Mouse (Mus musculus): ENCODE measurements around the gene Foxl1. TPM values are rescaled to one million over a fixed set of nuclear protein-coding genes. Genes with fewer than 3 reads are reported as not detected.

Foxl1 gene
- polyA plus RNA-seq, 1 experiment = not detected

DNA sequence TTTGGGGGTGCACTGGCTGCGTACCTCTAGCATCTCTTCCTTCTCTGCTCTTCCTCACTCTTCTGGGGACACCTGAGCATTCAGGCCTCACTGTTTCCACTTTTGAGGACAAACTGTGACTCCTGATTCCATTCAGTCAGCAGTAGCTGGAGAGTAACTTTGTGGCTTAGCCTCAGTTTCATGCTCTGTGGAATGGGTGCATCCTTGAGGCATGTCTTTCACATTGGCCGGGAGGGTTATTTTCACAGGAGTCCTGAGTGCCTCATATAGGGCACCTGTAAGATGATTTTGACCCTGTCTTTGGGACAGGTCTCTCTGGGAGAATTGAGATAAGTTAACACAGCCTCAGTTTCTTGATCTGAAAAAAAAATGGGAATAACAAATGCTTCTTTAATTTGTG is 4.6 kb upstream of the Foxl1 start:
- no peak for DNase-seq
- H3K4me3 ChIP-seq (replicated peaks; ENCODE audit: insufficient read depth, low read depth, low read length) = no peak overlapping the region
- H3K4me1 ChIP-seq (ENCODE audit: control insufficient read depth, insufficient read depth, low read length) = no peaks in the 10 kb centered on the region; the same call in 1 of the 2 replicates
- no peaks in the 10 kb centered on the region; the same call in 1 of the 2 replicates for H3K27me3 ChIP-seq (ENCODE audit: control insufficient read depth, insufficient read depth, low read length)
- TF ChIP-seq CTCF (IDR thresholded peaks at IDR 0.05; ENCODE audit: borderline replicate concordance, insufficient read depth, low read depth, low read length) (no peak), POLR2A (IDR thresholded peaks at IDR 0.05; ENCODE audit: borderline replicate concordance, insufficient read depth, low read length) (no peak)
- no peak overlapping the region for H3K27ac ChIP-seq (ENCODE audit: insufficient read depth, low read length)
- 32% methylated on average over 2 of the region's 2 CpGs for WGBS

DNA sequence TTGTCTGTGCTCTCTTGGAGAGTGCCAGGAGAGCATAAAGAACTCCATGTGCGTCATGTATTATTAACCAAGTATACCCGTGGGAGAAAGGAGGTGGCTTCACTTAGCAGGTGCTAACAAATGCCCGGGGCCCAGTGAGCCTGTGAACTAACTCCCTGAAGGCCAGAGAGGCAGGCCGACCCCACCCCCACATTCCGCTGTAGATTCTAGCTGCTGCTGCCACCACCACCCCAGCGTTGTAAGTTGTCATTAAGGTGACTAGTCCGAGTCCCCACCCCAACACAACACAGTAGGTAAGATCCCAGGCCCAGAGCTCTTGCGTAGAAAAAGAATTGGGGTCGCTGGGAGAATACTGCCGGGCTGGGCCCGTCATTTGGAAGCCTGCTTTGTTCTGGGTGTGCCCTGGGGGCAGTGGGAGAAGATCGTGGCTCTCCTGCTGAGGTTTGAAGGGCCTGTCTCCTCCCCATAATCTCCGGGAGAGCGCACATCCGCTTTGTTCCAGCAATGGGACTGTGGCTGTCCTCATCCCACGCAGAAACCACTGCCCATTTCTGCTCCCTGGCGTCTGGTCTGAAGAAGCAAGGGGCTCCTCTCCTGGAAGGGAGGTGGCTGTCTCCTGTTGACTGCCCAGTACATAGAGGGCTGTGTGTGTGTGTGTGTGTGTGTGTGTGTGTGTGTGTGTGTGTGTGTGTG is 3.0 kb upstream of the Foxl1 start:
- 5% methylated on average over 17 of the region's 17 CpGs for whole genome bisulfite sequencing
- no peak for DNase-seq
- TF ChIP-seq CTCF (IDR thresholded peaks at IDR 0.05; ENCODE audit: borderline replicate concordance, insufficient read depth, low read depth, low read length) (no peak), POLR2A (IDR thresholded peaks at IDR 0.05; ENCODE audit: borderline replicate concordance, insufficient read depth, low read length) (no peak)
- H3K4me1 ChIP-seq (ENCODE audit: control insufficient read depth, insufficient read depth, low read length) = no peaks in the 10 kb centered on the region; the same call in 1 of the 2 replicates
- peaks cover 6% of the 10 kb centered on the region; the same call in 1 of the 2 replicates for H3K27me3 ChIP-seq (ENCODE audit: control insufficient read depth, insufficient read depth, low read length)
- no peak overlapping the region for H3K4me3 ChIP-seq (replicated peaks; ENCODE audit: insufficient read depth, low read depth, low read length)
- H3K27ac ChIP-seq (ENCODE audit: insufficient read depth, low read length) = no peak overlapping the region

DNA sequence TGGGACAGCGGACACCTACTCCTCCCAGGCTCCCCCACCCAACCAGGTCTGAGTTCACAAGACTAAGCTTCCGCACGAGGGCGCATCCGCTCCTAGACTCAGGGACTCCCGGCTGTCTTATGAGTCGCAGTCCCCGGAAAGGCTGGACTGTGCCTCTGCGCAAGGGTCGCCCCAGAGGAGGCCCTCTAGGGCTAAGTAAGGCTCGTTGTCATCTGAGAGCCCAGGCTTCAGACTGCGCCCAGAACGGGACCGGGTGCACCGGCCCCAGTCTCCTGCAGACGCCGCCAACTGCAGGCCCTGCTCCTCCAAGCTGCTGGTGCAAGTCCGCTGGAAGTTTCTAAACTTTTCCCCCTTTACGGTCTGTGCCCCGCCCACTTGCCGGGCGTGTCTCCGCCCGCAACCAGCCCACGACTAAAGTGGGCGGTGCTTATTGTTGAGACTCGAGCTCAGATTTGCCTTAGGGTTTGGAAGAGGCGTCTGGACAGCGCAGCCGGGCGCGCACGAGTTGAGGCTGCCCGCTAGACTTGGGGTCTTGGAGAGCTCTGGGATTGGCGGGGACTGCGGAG is 2.3 kb upstream of the Foxl1 start:
- no peak for DNase-seq
- Histone ChIP-seq H3K27me3 (ENCODE audit: control insufficient read depth, insufficient read depth, low read length) (peaks cover 6% of the 10 kb centered on the region; the same call in 1 of the 2 replicates), H3K27ac (ENCODE audit: insufficient read depth, low read length) (no peak overlapping the region), H3K4me3 (replicated peaks; ENCODE audit: insufficient read depth, low read depth, low read length) (no peak overlapping the region), H3K4me1 (ENCODE audit: control insufficient read depth, insufficient read depth, low read length) (no peaks in the 10 kb centered on the region; the same call in 1 of the 2 replicates)
- WGBS = 1% methylated on average over 36 of the region's 36 CpGs
- TF ChIP-seq POLR2A (IDR thresholded peaks at IDR 0.05; ENCODE audit: borderline replicate concordance, insufficient read depth, low read length) = no peak
- no peak for TF ChIP-seq CTCF (IDR thresholded peaks at IDR 0.05; ENCODE audit: borderline replicate concordance, insufficient read depth, low read depth, low read length)

GRCm38 (mm10) chr8:121126191-121126590 is 1.5 kb upstream of the Foxl1 start:
- WGBS = 9% methylated on average over 6 of the region's 6 CpGs

GRCm38 (mm10) chr8:121126694-121127093 is 1.0 kb upstream of the Foxl1 start:
- Histone ChIP-seq H3K4me3 (replicated peaks; ENCODE audit: insufficient read depth, low read depth, low read length) (no peak overlapping the region), H3K4me1 (ENCODE audit: control insufficient read depth, insufficient read depth, low read length) (no peaks in the 10 kb centered on the region; the same call in 1 of the 2 replicates), H3K27me3 (ENCODE audit: control insufficient read depth, insufficient read depth, low read length) (peaks cover 6% of the 10 kb centered on the region; the same call in 1 of the 2 replicates), H3K27ac (ENCODE audit: insufficient read depth, low read length) (no peak overlapping the region)
- 6% methylated on average over 6 of the region's 6 CpGs for WGBS
- no peak for DNase-seq
- TF ChIP-seq POLR2A (IDR thresholded peaks at IDR 0.05; ENCODE audit: borderline replicate concordance, insufficient read depth, low read length) (no peak), CTCF (IDR thresholded peaks at IDR 0.05; ENCODE audit: borderline replicate concordance, insufficient read depth, low read depth, low read length) (no peak)

More at GRCm38 (mm10) chr8:121126191-121126590, 1.5 kb upstream of the Foxl1 start:
- TF ChIP-seq CTCF (IDR thresholded peaks at IDR 0.05; ENCODE audit: borderline replicate concordance, insufficient read depth, low read depth, low read length) (no peak), POLR2A (IDR thresholded peaks at IDR 0.05; ENCODE audit: borderline replicate concordance, insufficient read depth, low read length) (no peak)
- H3K4me3 ChIP-seq (replicated peaks; ENCODE audit: insufficient read depth, low read depth, low read length) = no peak overlapping the region
- no peak overlapping the region for H3K27ac ChIP-seq (ENCODE audit: insufficient read depth, low read length)
- no peaks in the 10 kb centered on the region; the same call in 1 of the 2 replicates for H3K4me1 ChIP-seq (ENCODE audit: control insufficient read depth, insufficient read depth, low read length)
- DNase-seq = no peak
- peaks cover 6% of the 10 kb centered on the region; the same call in 1 of the 2 replicates for H3K27me3 ChIP-seq (ENCODE audit: control insufficient read depth, insufficient read depth, low read length)

- H3K4me1 ChIP-seq (ENCODE audit: control insufficient read depth, insufficient read depth, low read length) = no peaks in the 10 kb centered on the region; the same call in 1 of the 2 replicates
- WGBS = 6% methylated on average over 11 of the region's 11 CpGs
Measured at GRCm38 (mm10) chr8:121127291-121127701, 444 bp upstream of the Foxl1 start.

GRCm38 (mm10) chr8:121128531-121129264 is 958 bp downstream of the Foxl1 start:
- no peak for TF ChIP-seq POLR2A (IDR thresholded peaks at IDR 0.05; ENCODE audit: borderline replicate concordance, insufficient read depth, low read length)
- TF ChIP-seq CTCF (IDR thresholded peaks at IDR 0.05; ENCODE audit: borderline replicate concordance, insufficient read depth, low read depth, low read length) = no peak
- H3K27ac ChIP-seq (ENCODE audit: insufficient read depth, low read length) = no peak overlapping the region
- H3K4me3 ChIP-seq (replicated peaks; ENCODE audit: insufficient read depth, low read depth, low read length) = no peak overlapping the region
- no peak for DNase-seq
- H3K27me3 ChIP-seq (ENCODE audit: control insufficient read depth, insufficient read depth, low read length) = peaks cover 6% of the 10 kb centered on the region; the same call in 1 of the 2 replicates
- 3% methylated on average over 55 of the region's 55 CpGs for WGBS
- H3K4me1 ChIP-seq (ENCODE audit: control insufficient read depth, insufficient read depth, low read length) = no peaks in the 10 kb centered on the region; the same call in 1 of the 2 replicates

More at GRCm38 (mm10) chr8:121127291-121127701, 444 bp upstream of the Foxl1 start:
- no peak for TF ChIP-seq CTCF (IDR thresholded peaks at IDR 0.05; ENCODE audit: borderline replicate concordance, insufficient read depth, low read depth, low read length)
- no peak overlapping the region for H3K27ac ChIP-seq (ENCODE audit: insufficient read depth, low read length)
- DNase-seq = no peak
- H3K27me3 ChIP-seq (ENCODE audit: control insufficient read depth, insufficient read depth, low read length) = peaks cover 6% of the 10 kb centered on the region; the same call in 1 of the 2 replicates
- H3K4me3 ChIP-seq (replicated peaks; ENCODE audit: insufficient read depth, low read depth, low read length) = no peak overlapping the region

Data from cerebellum, adult 2 months (tissue).